Mouse (Mus musculus) MEL (cell line): ENCODE measurements around the gene Stab2.

Source experiments
- CHD1 ChIP-seq: IDR thresholded peaks from 2 replicates; pipeline ENCODE4 v1.6.1; 2012; ENCODE audit warnings: low read depth, mild to moderate bottlenecking, inconsistent platforms, low read length, improper control_type of control experiment
- CTCF ChIP-seq, 3 experiments: IDR thresholded peaks in 2 of 3; conservative IDR thresholded peaks in 1 of 3; 2 replicates each; pipeline ENCODE4 v1.5.1; 2011 to 2012; ENCODE audit warnings: low read length in 3 of 3, low read depth in 2 of 3, mild to moderate bottlenecking in 2 of 3, improper control_type of control experiment in 1 of 3, inconsistent platforms in 1 of 3, mixed read lengths in 1 of 3, moderate library complexity in 1 of 3; ENCODE audit not compliant: control insufficient read depth in 1 of 3, insufficient read depth in 1 of 3, poor library complexity in 1 of 3, severe bottlenecking in 1 of 3
- E2F4 ChIP-seq: IDR thresholded peaks from 2 replicates; pipeline ENCODE4 v1.6.1; 2011; ENCODE audit warnings: low read depth, low read length, improper control_type of control experiment, borderline replicate concordance
- EP300 ChIP-seq, 2 experiments: IDR thresholded peaks; 2 replicates each; pipeline ENCODE4 v1.6.1; 2011; ENCODE audit warnings: improper control_type of control experiment in 2 of 2, low read length in 2 of 2, low read depth in 1 of 2, mild to moderate bottlenecking in 1 of 2
- MAX ChIP-seq: IDR thresholded peaks from 2 replicates; pipeline ENCODE4 v1.6.1; 2011; ENCODE audit warnings: low read length, improper control_type of control experiment
- POLR2A ChIP-seq, 2 experiments: IDR thresholded peaks; 2 replicates each; pipeline ENCODE4 v1.6.1; 2011 to 2012; ENCODE audit warnings: low read length in 2 of 2, mild to moderate bottlenecking in 2 of 2, control low read depth in 1 of 2, improper control_type of control experiment in 1 of 2, low read depth in 1 of 2, moderate library complexity in 1 of 2; ENCODE audit not compliant: control insufficient read depth in 1 of 2, insufficient read depth in 1 of 2, poor library complexity in 1 of 2
- SIN3A ChIP-seq: IDR thresholded peaks from 2 replicates; pipeline ENCODE4 v1.6.1; 2012; ENCODE audit warnings: low read length, improper control_type of control experiment, inconsistent platforms
- SMC3 ChIP-seq: IDR thresholded peaks from 2 replicates; pipeline ENCODE4 v1.6.1; 2011; ENCODE audit warnings: low read depth, low read length, improper control_type of control experiment
- TBP ChIP-seq: IDR thresholded peaks from 2 replicates; pipeline ENCODE4 v1.8.0; 2011; ENCODE audit warnings: low read depth, low read length, improper control_type of control experiment
- ZMIZ1 ChIP-seq: IDR thresholded peaks from 2 replicates; pipeline ENCODE4 v1.6.1; 2012; ENCODE audit warnings: low read depth, mild to moderate bottlenecking, inconsistent platforms, low read length, improper control_type of control experiment, moderate library complexity

DNA sequence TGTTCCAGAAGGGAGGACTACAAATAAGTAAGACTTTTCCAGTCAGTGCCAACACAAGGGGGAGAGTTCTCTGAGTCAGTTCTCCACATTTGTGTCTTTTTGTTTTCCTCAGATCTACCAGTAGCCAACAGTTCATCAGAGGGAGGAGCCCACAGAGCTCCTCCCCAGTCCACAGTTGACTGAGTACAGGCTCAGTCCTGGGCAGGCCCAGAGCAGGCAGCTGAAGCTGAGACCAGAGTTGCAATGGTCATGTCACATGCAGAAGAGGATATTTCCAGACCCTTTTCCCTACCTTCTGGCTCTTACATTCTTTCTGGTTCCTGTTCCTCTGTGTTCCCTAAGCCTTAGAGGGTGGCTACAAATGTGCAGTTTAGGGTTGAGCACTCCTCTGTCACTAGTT is 118.4 kb downstream of the Stab2 start:
- TF ChIP-seq EP300 (IDR thresholded peaks at IDR 0.05; ENCODE audit: low read depth in 1 of 2, low read length in 2 of 2) (no peak), CTCF (IDR thresholded peaks at IDR 0.05 in 2 of 3, conservative IDR thresholded peaks at IDR 0.05 in 1 of 3; ENCODE audit: control insufficient read depth in 1 of 3, insufficient read depth in 1 of 3, low read depth in 2 of 3, low read length in 3 of 3, poor library complexity in 1 of 3, severe bottlenecking in 1 of 3) (no peak), SMC3 (no peak), MAX (no peak), POLR2A (IDR thresholded peaks at IDR 0.05; ENCODE audit: control insufficient read depth in 1 of 2, insufficient read depth in 1 of 2, low read depth in 1 of 2, low read length in 2 of 2, poor library complexity in 1 of 2) (no peak), TBP (no peak), E2F4 (no peak), ZMIZ1 (no peak), SIN3A (no peak), CHD1 (no peak)
